Mouse (Mus musculus) hindbrain, embryonic 13.5 days (tissue): ENCODE measurements around the gene Slc6a8. TPM values are rescaled to one million over a fixed set of nuclear protein-coding genes. Genes with fewer than 3 reads are reported as not detected.

Experiments
- ATAC-seq: fragments of 200-750 bp; cut with Nextera tagmentation; 2 replicates; pipeline ENCODE4 v1.8.0; 2017; ENCODE audit warnings: moderate TSS enrichment; ENCODE audit not compliant: low FRiP score
- H3K27ac ChIP-seq: fragments of 300-500 bp; sonication (generic); 2 replicates; pipeline ENCODE4 v1.5.1; 2015; ENCODE audit warnings: inconsistent platforms, mild to moderate bottlenecking, moderate library complexity
- H3K27me3 ChIP-seq: fragments of 300-500 bp; sonication (generic); 2 replicates; pipeline ENCODE4 v1.6.1; 2015; ENCODE audit warnings: mild to moderate bottlenecking, inconsistent platforms
- H3K36me3 ChIP-seq: fragments of 300-500 bp; sonication (generic); 2 replicates; pipeline ENCODE4 v1.6.1; 2015; ENCODE audit warnings: mild to moderate bottlenecking, inconsistent platforms
- H3K4me1 ChIP-seq: fragments of 300-500 bp; sonication (generic); replicated peaks from 2 replicates; pipeline ENCODE4 v1.6.1; 2015; ENCODE audit warnings: inconsistent platforms
- H3K4me2 ChIP-seq: fragments of 300-500 bp; sonication (generic); 2 replicates; pipeline ENCODE4 v1.6.1; 2015; ENCODE audit warnings: inconsistent platforms, mild to moderate bottlenecking, moderate library complexity
- H3K4me3 ChIP-seq: fragments of 300-500 bp; sonication (generic); 2 replicates; pipeline ENCODE4 v1.5.1; 2015; ENCODE audit warnings: mild to moderate bottlenecking, inconsistent platforms
- H3K9ac ChIP-seq: fragments of 300-500 bp; sonication (generic); 2 replicates; pipeline ENCODE4 v1.6.1; 2015; ENCODE audit warnings: mild to moderate bottlenecking, inconsistent platforms
- H3K9me3 ChIP-seq: fragments of 300-500 bp; sonication (generic); 2 replicates; pipeline ENCODE4 v1.6.1; 2016; ENCODE audit warnings: inconsistent platforms
- WGBS: fragments of 180-500 bp; shearing (Covaris S2); methylation state at CpG from one replicate; pipeline ENCODE4 v1.1.7; 2015; 5-methylcytosine and 5-hydroxymethylcytosine counted together
- polyA plus RNA-seq: library from polyadenylated mRNA; unstranded; fragments of >200 nt; fragmentation: Nextera tagmentation; extraction: Ambion mirVana; gene quantifications from 2 replicates; pipeline ENCODE4 v1.2.1, GENCODE M21; 2015

The Slc6a8 gene
- polyA plus RNA-seq, 1 experiment from 2014 or later: 7.3 TPM

GRCm38 (mm10) chrX:73658936-73659574 is 13.9 kb upstream of the Slc6a8 start:
- WGBS: 50% methylated on average over 13 of the region's 13 CpGs
- H3K27ac ChIP-seq: peak overlapping the region; percentile 74
- H3K4me3 ChIP-seq: peak overlapping the region; percentile 53
- no peaks in the 10 kb centered on the region for H3K27me3 ChIP-seq
- peaks cover 14% of the 10 kb centered on the region for H3K4me1 ChIP-seq
- H3K9ac ChIP-seq: peak overlapping the region; percentile 75
- peaks cover 6% of the 10 kb centered on the region; the same call in 1 of the 2 replicates for H3K36me3 ChIP-seq
- H3K9me3 ChIP-seq: no peaks in the 10 kb centered on the region
- peak overlapping the region; percentile 58 for H3K4me2 ChIP-seq
- peak; percentile 54 for ATAC-seq

DNA sequence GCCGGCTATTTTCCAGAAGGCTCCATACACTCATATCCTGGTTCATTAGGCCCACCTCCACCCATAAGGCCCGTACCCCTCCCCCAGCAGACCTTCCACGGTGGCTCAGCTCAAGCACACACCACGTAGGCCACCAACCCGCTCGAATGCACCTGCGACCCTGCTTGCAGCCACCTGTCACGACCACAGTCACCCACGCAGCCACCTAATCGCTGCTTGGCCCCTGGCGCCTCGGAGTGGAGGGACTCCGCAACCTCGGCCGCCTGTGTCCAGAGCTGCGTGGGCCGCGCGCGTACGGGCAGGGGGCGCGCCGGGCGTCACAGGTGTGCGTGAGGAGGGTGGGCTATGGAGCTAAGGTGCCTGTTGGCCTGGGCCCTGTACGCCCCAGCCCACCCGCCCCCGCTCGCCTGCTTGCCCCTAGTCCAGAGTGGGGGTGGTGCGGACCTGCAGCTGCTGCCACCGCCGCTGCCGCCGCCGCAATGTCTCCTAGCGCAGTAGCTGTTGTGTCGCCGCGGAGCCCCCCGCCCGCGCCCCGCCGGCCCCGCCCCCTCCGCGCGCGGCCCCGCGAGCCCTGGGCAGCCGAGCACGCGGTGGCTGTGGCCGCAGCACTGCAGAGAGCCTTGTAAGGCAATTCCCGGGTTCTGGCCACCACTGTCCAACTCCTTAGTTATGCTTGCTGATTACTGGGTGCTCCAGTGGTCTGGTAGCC is 13.2 kb upstream of the Slc6a8 start, which contains the start of gene Pnck:
Gene Pnck, minus strand, starts transcription at position 543 of the 709 bp plus-strand sequence.
- peaks cover 6% of the 10 kb centered on the region; the same call in 1 of the 2 replicates for H3K36me3 ChIP-seq
- peak; percentile 79 for ATAC-seq
- H3K9ac ChIP-seq: peak within 1 kb of the TSS; percentile 75
- H3K27me3 ChIP-seq: no peaks in the 10 kb centered on the region
- peak within 1 kb of the TSS; percentile 74 for H3K27ac ChIP-seq
- WGBS: 10% methylated on average over 31 of the region's 57 CpGs
- peak within 1 kb of the TSS; percentile 53 for H3K4me3 ChIP-seq
- peaks cover 14% of the 10 kb centered on the region for H3K4me1 ChIP-seq
- H3K9me3 ChIP-seq: no peaks in the 10 kb centered on the region
- peak within 1 kb of the TSS; percentile 58 for H3K4me2 ChIP-seq

DNA sequence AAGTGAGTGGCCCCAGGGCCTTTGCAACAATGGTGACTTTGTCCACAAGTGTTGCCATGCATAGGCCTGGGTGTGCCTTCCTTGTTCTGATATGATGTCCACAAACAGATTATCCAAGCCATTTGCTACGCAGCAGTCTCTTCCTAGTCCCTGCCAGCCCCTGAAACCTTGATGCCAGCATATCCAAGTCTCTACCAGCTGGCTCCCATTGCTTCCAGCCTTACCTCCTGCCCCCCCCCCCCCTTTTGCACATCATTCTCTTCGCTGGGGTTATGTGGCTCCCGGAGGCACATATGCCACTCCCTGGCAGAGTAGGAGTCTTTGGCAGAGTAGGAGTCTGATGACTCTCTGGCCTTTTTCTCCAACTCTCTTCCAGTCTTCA is 12.7 kb upstream of the Slc6a8 start:
- no peak for ATAC-seq
- peak overlapping the region; percentile 75 for H3K9ac ChIP-seq
- H3K4me3 ChIP-seq: peak overlapping the region; percentile 53
- H3K36me3 ChIP-seq: peaks cover 6% of the 10 kb centered on the region; the same call in 1 of the 2 replicates
- no peaks in the 10 kb centered on the region for H3K27me3 ChIP-seq
- WGBS: 50% methylated on average over 3 of the region's 3 CpGs
- peaks cover 14% of the 10 kb centered on the region for H3K4me1 ChIP-seq
- no peaks in the 10 kb centered on the region for H3K9me3 ChIP-seq
- peak overlapping the region; percentile 74 for H3K27ac ChIP-seq
- peak overlapping the region; percentile 58 for H3K4me2 ChIP-seq

GRCm38 (mm10) chrX:73663143-73663542 is 9.8 kb upstream of the Slc6a8 start:
- H3K27ac ChIP-seq: no peak overlapping the region
- no peak overlapping the region for H3K4me3 ChIP-seq
- H3K4me2 ChIP-seq: no peak overlapping the region
- no peaks in the 10 kb centered on the region for H3K36me3 ChIP-seq
- H3K4me1 ChIP-seq: peaks cover 11% of the 10 kb centered on the region
- ATAC-seq: no peak
- no peaks in the 10 kb centered on the region for H3K27me3 ChIP-seq
- H3K9me3 ChIP-seq: no peaks in the 10 kb centered on the region
- no peak overlapping the region for H3K9ac ChIP-seq

- no peak for ATAC-seq
- 64% methylated on average over 4 of the region's 4 CpGs for WGBS
- H3K9ac ChIP-seq: no peak overlapping the region
- no peak overlapping the region for H3K27ac ChIP-seq
- H3K4me2 ChIP-seq: no peak overlapping the region
- H3K9me3 ChIP-seq: no peaks in the 10 kb centered on the region
- H3K4me3 ChIP-seq: no peak overlapping the region
- no peaks in the 10 kb centered on the region for H3K27me3 ChIP-seq
- peaks cover 6% of the 10 kb centered on the region for H3K36me3 ChIP-seq
- H3K4me1 ChIP-seq: peaks cover 24% of the 10 kb centered on the region
Measured at GRCm38 (mm10) chrX:73672031-73672431, 919 bp upstream of the Slc6a8 start.

- H3K4me3 ChIP-seq: peak overlapping the region; percentile 60
- H3K36me3 ChIP-seq: peaks cover 18% of the 10 kb centered on the region
- H3K4me1 ChIP-seq: peaks cover 24% of the 10 kb centered on the region
- peak; percentile 37; the same call in 1 of the 2 replicates for ATAC-seq
- H3K4me2 ChIP-seq: peak overlapping the region; percentile 69
- H3K27me3 ChIP-seq: no peaks in the 10 kb centered on the region
- peak overlapping the region; percentile 35; the same call in 1 of the 2 replicates for H3K27ac ChIP-seq
- H3K9me3 ChIP-seq: no peaks in the 10 kb centered on the region
- WGBS: 24% methylated on average over 26 of the region's 42 CpGs
- H3K9ac ChIP-seq: peak overlapping the region; percentile 87
Measured at GRCm38 (mm10) chrX:73673619-73673967, 643 bp downstream of the Slc6a8 start.

- Histone ChIP-seq H3K4me2 (peak overlapping the region; percentile 69), H3K4me1 (peaks cover 24% of the 10 kb centered on the region), H3K9me3 (no peaks in the 10 kb centered on the region), H3K4me3 (peak overlapping the region; percentile 60), H3K27ac (peak overlapping the region; percentile 35; the same call in 1 of the 2 replicates), H3K36me3 (peaks cover 23% of the 10 kb centered on the region), H3K9ac (peak overlapping the region; percentile 87), H3K27me3 (no peaks in the 10 kb centered on the region)
- 30% methylated on average over 20 of the region's 20 CpGs for WGBS
- ATAC-seq: peak; percentile 38
Measured at GRCm38 (mm10) chrX:73673968-73674661, 1.2 kb downstream of the Slc6a8 start.

DNA sequence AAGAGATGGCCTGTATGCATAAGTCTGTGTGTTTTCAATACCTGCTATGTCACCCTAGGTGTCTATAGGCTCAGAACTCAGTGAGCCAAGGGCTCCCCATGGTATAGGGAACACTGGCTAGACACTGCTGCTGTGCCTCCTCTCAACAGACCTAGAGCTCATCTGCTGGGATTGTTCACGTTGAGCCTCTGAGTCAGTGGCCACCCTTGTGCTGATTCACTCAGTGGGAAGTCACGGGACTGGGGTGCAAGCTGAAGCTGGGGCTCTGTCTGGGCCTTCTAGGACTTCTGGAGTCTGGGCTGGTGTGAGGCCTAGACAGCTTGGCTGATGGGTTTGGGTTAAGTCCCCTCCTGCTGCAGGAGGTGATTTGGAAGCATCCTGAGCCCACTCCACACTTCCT is 2.3 kb downstream of the Slc6a8 start:
- Histone ChIP-seq H3K36me3 (peaks cover 33% of the 10 kb centered on the region), H3K4me2 (peak overlapping the region; percentile 69), H3K27me3 (no peaks in the 10 kb centered on the region), H3K4me3 (peak overlapping the region; percentile 60), H3K9ac (peak overlapping the region; percentile 87), H3K27ac (no peak overlapping the region), H3K9me3 (no peaks in the 10 kb centered on the region), H3K4me1 (peaks cover 24% of the 10 kb centered on the region)
- no peak for ATAC-seq
- 64% methylated on average over 2 of the region's 2 CpGs for WGBS

DNA sequence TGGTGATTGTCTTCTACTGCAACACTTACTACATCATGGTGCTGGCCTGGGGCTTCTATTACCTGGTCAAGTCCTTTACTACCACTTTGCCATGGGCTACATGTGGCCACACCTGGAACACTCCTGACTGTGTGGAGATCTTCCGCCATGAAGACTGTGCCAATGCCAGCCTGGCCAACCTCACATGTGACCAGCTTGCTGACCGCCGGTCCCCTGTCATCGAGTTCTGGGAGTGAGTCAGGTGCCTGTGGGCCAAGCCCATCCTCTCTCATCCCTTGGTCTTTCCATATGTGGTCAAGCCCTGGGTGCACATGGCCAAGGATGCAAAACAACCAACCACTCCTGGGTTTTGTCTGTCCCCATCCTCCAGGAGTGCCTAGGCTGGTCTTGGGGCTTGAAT is 3.7 kb downstream of the Slc6a8 start:
- H3K9me3 ChIP-seq: no peaks in the 10 kb centered on the region
- 97% methylated on average over 4 of the region's 4 CpGs for WGBS

GRCm38 (mm10) chrX:73684156-73684555 is 11.2 kb downstream of the Slc6a8 start:
- Histone ChIP-seq H3K4me3 (no peak overlapping the region), H3K9me3 (no peaks in the 10 kb centered on the region), H3K4me1 (no peaks in the 10 kb centered on the region), H3K27ac (no peak overlapping the region), H3K4me2 (no peak overlapping the region), H3K9ac (no peak overlapping the region), H3K36me3 (peaks cover 71% of the 10 kb centered on the region), H3K27me3 (no peaks in the 10 kb centered on the region)
- ATAC-seq: no peak
- WGBS: 94% methylated on average over 2 of the region's 2 CpGs

More for the DNA sequence above, 3.7 kb downstream of the Slc6a8 start:
- H3K4me2 ChIP-seq: no peak overlapping the region
- H3K27me3 ChIP-seq: no peaks in the 10 kb centered on the region
- H3K4me3 ChIP-seq: no peak overlapping the region
- ATAC-seq: no peak
- no peak overlapping the region for H3K9ac ChIP-seq
- peaks cover 24% of the 10 kb centered on the region for H3K4me1 ChIP-seq
- H3K27ac ChIP-seq: no peak overlapping the region
- H3K36me3 ChIP-seq: peaks cover 45% of the 10 kb centered on the region

DNA sequence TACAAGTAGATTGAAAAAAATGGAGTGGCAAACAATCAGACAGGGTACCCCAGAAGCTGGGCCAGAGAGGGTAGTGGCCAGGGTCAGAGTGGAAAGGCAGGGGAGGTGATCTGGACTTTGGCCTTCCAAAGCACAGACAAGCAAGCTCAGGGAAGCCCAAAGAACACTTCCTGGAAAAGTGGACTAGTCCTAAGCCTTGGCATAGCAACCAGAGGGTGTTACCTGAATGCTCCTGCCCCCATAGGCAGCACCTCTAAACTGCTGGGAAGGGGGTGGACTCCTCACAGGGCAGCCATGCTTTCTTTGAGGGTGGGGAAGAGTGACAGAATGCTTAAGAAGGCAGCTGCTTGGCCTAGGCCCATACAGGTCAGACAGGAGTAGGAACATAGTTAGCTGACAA is 12.0 kb downstream of the Slc6a8 start:
- Histone ChIP-seq H3K4me3 (no peak overlapping the region), H3K4me1 (no peaks in the 10 kb centered on the region), H3K4me2 (no peak overlapping the region), H3K27me3 (no peaks in the 10 kb centered on the region), H3K36me3 (peaks cover 63% of the 10 kb centered on the region), H3K9me3 (no peaks in the 10 kb centered on the region), H3K27ac (no peak overlapping the region), H3K9ac (no peak overlapping the region)
- ATAC-seq: 0 out of 2 replicates have a peak, but pooled peaks have one; percentile 13

DNA sequence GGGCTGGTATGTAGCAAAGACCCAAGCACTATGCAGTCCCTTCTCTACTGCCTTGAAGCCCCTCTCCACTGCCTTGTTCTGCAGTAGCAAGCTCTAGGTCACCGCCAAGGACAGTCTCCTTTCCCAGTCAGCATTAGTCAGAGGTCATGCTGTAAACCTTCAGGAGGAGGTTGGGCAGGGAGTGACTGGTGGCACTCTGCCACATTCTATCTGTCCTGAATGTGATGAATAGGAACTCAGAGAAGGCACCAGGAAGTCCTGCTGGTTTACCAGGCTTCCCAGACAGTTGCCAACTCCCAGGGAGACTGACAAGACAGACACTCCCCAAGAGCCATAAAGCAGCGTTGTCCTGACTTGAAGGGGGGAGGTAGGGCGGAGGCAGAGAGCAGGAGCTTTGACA is 12.7 kb downstream of the Slc6a8 start:
- peaks cover 58% of the 10 kb centered on the region for H3K36me3 ChIP-seq
- H3K4me1 ChIP-seq: no peaks in the 10 kb centered on the region
- ATAC-seq: no peak
- H3K9ac ChIP-seq: no peak overlapping the region
- no peaks in the 10 kb centered on the region for H3K27me3 ChIP-seq
- no peaks in the 10 kb centered on the region for H3K9me3 ChIP-seq
- no peak overlapping the region for H3K4me2 ChIP-seq
- H3K27ac ChIP-seq: no peak overlapping the region
- no peak overlapping the region for H3K4me3 ChIP-seq
- 71% methylated on average over 3 of the region's 3 CpGs for WGBS
